Mouse (Mus musculus) testis, adult 2 months (tissue): ENCODE results near the gene Per1.
"Not testable (repeated sequence)": the region's sequence is repeated elsewhere in the genome, so short reads cannot be mapped to it uniquely, and the experiment has no call there.

Experiments
- CTCF ChIP-seq: fragments of 200-500 bp; IDR thresholded peaks from 2 replicates; pipeline ENCODE4 v1.5.1; 2012; ENCODE audit warnings: low read depth, mild to moderate bottlenecking, inconsistent platforms, low read length, moderate library complexity; ENCODE audit not compliant: control insufficient read depth, insufficient read depth, insufficient replicate concordance
- POLR2A ChIP-seq: fragments of 200-500 bp; IDR thresholded peaks from 2 replicates; pipeline ENCODE4 v1.6.1; 2012; ENCODE audit warnings: low read depth, mild to moderate bottlenecking, inconsistent platforms, low read length, moderate library complexity; ENCODE audit not compliant: control insufficient read depth

GRCm38 (mm10) chr11:69093856-69094255 is 1.2 kb upstream of the Per1 start:
- TF ChIP-seq CTCF, POLR2A: not testable (repeated sequence)
